Mouse (Mus musculus): Measurements from ENCODE around the gene Tmc6.
"Not testable (repeated sequence)": the region's sequence is repeated elsewhere in the genome, so short reads cannot be mapped to it uniquely, and the experiment has no call there.

Tmc6 gene

DNA sequence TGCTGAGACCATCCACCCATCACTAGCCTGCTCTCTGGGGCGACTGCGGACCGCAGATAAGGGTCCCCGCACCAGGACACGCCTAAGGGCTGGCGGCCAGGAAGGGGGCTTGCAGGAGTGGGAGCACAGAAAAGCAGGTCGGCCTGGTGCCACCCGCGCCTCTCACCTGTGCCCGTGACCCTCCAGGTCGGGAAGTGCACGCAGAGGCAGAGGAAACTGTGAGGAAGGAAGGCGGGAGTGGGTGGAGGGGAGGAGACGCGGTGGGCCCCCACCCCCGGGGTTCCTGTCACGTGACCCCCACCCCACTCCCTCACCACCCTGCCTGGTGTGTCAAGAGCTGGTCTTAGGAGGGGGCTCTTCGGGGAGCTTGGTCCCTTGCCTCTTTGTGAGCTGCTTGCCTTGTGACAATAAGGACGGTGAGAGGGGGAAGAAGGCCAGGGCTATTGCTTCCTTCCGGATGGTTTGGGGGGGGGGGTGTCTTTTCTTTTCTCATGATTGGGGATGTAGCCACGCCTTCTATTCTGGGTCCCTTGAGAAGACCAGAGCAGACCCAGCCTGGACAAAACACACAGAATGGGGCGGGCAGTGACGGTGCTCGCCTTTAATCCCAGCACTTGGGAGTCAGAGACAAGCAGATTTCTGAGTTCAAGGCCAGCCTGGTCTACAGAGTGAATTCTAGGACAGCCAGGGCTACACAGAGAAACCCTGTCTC is at the start of gene Tmc6, which contains the start of gene Tmc8:
TSS of gene Tmc6 (minus strand) at position 206 of the 712 bp plus-strand sequence.
TSS of gene Tmc8 (plus strand) at position 84 of the 712 bp plus-strand sequence.
- in situ Hi-C loops (cut with MboI, MseI), result loop anchor here (25.0 kb wide), 1 partner anchor 1370 kb away; the partner anchor contains the start of gene Rnf157

DNA sequence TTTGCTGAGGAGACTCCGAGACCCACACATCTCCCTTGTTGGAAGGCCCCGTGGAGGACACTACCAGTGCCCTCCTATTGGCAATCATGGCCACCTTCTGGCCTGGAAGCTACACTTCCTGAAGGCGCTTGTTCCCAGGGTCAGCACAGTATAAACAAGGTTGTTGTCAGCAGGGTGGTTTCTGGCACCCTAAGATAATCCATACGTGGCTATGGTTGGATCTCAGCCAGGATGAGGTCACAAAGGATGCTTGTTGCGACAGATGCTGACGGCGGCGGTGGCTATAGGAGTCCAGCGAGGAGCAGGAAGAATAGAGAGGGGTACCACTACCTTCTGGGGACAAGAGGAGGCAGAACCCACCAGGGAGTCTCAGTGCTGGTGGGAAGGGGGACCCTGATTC is 48.4 kb upstream of the Tmc6 start:
- in situ Hi-C loops (cut with MboI, MseI), result no loop called here

DNA sequence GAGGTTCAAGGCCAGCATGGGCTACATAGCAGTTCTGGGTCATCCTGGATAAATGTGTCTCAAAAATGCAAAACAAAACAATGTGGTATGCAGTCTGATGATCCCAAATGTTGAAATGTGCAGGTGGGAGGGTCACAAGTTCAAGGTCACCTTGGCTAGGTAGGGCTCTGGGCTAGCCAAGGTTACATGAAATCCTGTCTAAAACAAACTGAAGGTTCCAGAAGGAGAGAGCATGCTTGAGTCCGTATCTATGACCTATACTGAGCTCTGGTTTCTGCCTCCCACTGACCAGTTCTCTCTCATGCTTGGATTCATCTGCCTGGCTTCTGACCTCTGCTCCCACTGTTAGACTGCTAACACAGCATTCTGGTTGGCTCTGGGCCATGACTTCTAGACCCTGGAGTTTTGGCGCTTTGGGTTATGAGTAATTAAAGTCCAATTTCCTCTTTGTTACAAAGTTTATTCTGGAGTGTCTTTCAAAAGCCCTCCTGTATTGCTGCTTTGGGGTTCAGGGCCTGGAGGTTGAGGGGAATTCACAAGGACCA is 47.7 kb upstream of the Tmc6 start:
- in situ Hi-C loops (cut with MboI, MseI), result no loop called here

DNA sequence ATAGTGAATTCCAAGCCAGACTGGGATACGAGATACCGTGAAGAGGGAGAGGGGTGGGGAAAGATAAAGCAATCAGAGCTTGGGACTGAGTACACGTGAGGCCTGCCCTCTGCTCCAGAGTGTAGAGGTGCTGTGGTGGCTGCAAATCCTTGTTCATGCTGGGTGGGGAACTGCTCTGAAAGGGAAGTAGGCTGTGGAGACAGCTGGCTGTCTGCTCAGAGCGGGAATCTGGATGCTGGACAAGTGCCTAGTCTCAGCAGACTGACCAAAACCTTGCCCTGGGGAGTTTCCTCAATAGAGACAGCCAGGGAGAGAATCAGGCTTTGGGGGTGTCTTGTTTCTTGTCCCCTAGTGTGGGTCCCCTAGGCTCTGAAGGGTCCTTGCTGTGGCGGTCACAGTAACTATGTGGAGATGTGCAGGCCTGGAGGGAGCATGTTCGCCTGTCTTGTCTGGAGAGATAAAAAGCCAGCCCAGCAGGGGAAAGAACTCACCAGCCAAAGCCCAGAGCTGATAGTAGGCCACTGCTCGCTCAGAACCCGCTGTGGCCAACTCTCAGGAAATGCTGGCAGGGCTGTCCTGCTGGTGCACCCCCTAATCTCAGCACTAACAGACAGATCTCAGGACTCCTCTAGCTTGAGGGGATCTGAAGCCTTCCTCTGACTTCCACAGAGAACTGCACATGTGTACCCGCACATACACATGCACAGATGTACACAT is 47.0 kb upstream of the Tmc6 start:
- in situ Hi-C loops (cut with MboI, MseI), result no loop called here

DNA sequence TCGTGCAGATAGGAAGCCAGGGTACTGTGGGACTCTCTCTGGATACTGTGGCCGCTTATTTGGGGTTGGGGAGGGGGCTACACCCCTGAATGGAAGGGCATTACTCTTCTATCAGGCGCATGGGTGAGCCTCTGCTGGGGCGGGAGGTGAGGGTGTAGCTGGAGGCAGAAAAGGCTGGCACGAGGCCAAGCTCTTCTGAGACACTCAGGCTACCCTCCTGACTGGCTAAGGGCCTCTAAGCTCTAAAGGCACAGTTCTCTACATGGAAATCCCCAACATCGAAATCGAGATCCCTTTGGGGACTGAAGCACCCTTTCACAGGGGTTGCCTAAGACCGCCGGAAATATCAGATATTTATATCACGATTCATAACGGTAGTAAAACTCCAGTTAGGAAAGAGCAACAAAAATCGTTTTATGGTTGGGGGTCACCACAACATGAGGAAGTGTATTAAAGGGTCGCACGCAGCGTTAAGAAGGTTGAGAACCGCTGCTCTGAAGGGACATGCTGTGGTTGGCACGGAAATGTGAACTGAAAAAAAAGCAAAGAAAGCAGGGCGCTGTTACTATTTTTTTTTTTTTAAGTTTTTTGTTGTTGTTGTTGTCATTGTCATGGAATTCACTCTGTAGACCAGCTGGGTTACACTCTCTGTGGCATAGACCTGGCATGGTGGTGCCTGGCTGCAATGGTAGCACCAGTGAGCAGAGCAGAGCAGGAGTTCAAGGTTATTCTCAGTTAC is 46.3 kb upstream of the Tmc6 start:
- in situ Hi-C loops (cut with MboI, MseI), result no loop called here

DNA sequence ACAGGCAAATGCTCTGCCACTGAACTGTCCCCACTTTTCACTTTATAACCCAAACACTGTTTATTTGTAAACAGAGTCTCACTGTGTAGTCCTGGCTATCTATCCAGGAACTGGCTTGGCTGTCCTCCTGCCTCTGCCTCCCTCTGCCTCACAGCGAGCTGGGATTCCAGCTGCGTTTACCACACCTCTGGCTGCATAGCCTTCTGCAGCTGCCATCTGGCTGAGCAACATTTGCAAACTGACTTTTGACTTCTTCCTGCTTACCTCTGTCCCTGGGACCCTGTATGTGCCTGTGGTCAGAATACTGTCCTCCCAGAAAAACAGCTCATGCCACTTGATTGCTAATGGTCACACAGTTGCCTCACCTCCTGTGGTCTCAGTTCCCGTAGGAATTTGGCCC is 45.4 kb upstream of the Tmc6 start:
- in situ Hi-C loops (cut with MboI, MseI), result no loop called here

DNA sequence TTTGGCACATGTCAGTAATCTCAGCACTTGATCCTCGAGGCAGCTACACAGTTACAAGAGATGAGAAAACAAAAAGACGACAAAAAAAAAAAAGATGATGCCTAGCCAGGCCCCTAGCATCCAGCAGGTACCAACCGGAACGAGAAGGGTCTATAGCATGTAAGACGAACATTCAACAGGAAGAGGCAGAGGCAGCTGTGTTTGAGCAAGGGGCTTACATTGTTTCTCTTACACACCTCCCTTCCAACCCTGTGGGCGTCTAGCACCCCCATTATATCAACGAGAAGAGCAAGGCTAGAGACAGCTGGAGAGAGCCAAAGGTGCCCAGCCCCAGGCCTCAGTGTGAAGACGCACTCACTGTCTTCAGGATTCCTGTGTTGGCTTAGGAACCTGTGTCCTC is 44.9 kb upstream of the Tmc6 start:
- in situ Hi-C loops (cut with MboI, MseI), result no loop called here

DNA sequence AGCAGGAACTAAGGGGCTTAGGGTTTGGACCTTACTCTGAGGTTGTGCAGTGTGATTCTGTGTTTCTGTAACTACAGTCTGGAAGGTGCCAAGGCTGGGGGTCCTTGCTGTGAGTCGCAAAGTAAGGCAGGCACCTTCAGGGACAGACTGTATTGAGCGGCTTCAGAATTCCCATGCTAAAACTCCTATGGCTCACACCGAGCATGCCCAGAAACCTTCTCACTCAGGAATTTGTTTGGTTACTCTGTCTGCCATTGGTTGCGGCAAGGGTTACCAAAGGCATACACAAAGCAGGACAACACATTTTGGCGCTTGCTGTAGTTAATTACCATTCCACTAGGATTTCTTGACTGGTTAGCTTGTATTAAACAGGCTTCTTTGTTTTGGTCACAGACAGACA is 44.2 kb upstream of the Tmc6 start:
- in situ Hi-C loops (cut with MboI, MseI), result no loop called here

DNA sequence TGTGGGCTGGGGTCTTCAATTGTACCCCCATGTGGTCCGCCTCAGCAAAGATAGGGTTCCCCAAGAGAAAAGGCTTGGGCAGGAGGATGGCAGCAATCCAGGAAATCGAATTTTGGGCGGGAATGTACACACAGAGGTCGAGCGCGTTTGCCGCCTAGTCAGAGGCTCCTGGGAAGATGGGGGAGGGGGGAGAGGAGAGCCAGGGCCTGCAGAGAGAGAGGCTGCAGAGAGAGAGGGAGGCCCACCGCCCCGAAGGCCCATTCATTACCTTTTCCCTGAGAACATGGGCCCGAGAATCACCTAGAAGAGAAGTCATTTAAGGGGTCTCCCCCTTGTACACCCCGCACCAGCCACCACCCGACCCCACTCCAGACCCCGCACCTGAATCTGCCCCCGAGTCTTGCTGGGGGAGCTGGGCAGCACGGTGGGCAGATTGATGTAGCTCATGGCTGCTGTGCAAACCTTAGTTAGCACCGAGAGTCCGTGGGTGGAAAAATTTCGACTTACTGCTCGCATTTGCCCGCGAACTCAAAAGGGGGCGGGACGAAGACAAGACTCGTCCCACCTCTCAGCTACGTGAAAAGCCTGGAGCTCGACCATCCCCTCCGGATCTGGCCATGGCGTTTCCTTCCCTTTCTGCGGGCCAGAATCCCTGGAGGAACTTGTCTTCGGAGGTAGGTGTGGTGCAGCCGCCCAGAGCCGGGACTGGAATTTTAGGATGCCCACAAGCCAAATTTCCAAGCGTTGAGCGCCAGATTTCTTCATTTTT is 43.5 kb upstream of the Tmc6 start, which contains the start of the genes Afmid and Tk1:
TSS of gene Afmid (plus strand) at position 592 of the 769 bp plus-strand sequence.
TSS of gene Tk1 (minus strand) at position 760 of the 769 bp plus-strand sequence.
- in situ Hi-C loops (cut with MboI, MseI), result no loop called here

DNA sequence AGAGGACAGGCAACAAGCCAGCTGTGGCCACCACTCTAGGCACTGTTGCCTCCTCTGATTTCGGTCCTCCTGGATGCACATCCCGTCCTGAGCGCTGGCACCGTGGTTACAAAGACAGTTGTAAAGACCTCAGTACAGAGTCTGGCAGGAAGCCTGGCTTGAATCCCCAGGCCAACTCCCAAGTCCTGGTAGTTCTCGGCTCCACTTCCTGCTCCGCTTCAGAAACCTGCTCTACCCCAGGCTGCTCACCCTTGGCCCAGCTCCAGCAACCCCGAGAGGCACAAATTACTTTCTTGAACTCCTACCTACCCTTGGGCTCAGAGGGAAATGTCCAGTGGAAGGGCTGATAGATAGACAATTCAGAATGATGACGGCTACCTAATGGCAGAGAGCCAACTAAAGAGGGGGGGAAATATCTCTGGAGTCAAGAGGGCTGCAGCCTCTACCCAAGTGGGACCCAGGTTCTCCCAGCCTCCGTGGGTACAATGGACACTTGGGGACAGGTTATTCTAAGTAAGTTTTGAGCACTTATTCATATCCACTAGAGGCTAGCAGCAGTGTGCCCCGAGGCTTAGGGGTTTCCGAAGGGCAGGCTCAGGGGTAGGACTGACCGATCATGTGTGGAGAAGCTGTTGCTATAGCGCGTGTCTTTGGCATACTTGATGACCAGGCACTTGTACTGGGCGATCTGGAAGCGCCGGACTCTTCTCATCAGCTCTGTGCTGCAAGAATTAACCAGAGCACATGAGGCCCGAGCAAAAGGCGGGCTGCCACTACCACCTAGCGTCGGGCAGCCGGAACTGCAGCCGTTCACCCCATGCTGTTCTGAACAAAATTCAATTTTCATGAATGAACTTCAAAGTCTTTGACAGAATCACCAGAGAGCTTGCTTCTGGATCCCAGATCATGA is 42.3 kb upstream of the Tmc6 start:
- in situ Hi-C loops (cut with MboI, MseI), result loop anchor here (5.0 kb wide), 1 partner anchor 102 kb away; no protein-coding TSS in a partner anchor

DNA sequence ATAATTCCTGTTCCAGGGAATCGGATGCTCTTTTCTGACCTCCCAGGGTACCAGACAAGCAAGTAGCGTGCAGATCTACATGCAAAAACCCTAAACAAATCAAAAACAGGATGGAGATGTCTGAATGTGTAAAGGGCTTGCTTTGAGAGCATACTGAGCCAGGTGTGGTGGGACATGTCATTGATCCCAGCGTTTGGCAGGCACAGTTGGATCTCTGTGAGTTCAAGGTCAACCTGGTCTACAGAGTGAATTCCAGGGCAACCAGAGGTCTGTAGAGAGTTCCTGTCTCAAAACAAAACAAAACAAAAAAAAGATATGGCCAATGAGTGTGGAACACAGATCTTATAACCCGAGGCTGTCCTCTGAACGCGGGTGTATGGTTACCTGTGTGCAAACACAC is 41.4 kb upstream of the Tmc6 start:
- in situ Hi-C loops (cut with MboI, MseI), result loop anchor here (5.0 kb wide), 1 partner anchor 101 kb away; no protein-coding TSS in a partner anchor

DNA sequence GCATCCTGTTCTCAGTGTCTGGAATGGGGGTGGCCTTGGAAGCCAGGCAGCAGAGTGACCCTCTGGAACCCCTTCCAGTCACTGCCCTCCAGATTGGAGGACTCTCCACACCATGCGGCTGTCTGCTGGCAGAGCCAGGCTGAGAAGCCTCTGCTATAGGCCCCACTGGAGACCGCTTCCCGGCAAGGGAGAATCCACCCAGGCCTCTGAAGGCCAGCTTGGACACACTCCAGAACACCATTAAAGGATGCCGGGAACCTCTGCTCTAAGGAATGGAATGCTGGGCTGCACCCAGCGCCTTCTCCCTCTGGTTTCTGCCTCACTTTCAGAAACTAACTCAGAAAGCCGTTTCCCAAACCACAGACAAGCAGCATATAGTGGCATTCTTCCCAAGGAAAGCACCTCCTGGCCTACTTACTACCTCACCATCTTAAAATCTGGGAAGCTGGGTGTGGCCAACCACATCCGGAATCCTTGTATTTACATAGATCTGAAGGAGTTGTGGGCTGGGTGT is 40.8 kb upstream of the Tmc6 start:
- in situ Hi-C loops (cut with MboI, MseI), result loop anchor here (5.0 kb wide), 1 partner anchor 100 kb away; no protein-coding TSS in a partner anchor

DNA sequence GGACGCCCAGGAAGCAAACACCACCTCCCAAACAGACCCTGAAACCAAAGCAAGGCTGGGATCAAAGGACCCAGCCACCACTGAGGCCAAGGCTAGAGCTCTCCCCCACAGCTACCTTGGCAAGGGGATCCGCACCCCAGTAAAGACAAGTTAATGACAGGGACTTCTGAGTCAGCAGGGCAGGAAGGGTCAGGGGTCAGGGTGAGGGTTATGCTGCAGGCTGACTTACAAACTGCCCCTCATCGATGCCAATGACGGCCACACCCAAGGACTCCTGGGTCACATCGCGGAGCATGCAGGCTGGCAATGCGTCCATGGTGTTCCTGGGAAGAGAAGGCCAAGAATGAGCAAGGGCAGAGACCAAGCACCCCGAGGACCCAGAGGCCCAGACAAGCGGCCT is 39.9 kb upstream of the Tmc6 start:
- in situ Hi-C loops (cut with MboI, MseI), result loop anchor here (5.0 kb wide), 1 partner anchor 100 kb away; no protein-coding TSS in a partner anchor

DNA sequence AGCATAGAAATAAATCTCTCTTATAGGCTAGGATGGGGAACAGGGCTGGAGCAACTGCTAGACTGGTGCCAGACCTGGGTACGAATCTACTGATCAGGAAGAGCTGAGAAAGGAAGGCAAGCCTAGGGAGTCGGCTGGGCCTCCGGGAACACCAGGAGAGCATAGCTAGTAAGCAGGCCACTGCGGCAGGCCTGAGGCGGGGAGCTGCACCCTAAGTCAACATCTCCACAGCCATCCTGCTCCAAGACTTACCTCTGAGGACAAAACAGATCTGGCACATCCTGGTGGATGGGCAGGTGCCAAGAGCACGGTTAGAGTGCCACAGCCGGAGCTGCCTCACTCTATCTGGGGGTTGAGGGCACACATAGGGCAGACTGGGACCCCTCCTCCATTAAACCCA is 38.2 kb upstream of the Tmc6 start:
- in situ Hi-C loops (cut with MboI, MseI), result loop anchor here (5.0 kb wide), 1 partner anchor 98 kb away; no protein-coding TSS in a partner anchor

DNA sequence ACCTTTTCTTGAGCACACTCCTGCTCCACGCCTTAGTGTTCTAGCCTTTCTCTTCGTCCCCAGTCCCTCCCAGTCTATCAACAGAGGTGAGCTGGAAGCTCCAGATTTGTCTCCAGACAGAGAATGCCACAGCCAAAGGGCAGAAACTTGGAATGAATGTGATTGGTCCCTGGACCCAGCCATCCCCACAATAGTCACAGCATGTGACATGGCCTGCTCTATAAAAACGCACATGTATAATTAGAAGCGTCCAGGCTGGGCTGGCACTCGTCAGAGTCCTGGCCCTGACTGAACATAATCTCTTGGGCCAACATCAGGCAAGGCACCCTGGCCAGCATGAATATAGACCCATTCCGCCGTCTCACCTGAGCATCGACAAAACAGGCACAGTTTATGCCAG is 37.1 kb upstream of the Tmc6 start:
- in situ Hi-C loops (cut with MboI, MseI), result no loop called here

DNA sequence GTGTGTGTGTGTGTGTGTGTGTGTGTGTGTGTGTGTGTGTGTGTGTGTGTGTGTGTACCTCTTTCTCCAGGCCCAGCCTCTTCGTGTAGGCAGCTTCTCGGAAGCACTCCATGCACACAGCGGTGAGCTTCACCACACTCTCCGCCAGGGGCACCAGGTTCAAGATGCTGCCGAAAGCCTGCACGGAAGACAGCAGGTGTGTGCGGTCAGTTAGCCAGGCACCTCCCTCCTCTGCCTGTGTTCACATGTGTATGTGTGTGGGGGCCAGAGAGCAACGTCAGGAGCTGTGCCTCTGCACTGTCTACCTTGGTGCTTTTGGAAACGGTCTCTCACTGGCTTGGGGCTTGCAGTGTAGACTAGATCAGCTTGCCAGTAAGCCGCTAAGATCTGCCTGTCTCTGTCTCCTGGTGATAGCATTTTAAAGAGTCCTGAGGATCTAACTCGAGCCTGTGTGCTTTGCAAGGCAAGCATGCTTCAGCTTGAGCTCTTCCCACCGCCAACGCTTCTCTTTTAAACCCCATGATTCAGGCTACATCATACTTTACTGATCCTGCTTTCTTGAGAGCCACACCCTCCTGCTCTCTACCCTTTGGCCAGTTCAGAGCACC is 34.5 kb upstream of the Tmc6 start:
- in situ Hi-C loops (cut with MboI, MseI), result no loop called here

DNA sequence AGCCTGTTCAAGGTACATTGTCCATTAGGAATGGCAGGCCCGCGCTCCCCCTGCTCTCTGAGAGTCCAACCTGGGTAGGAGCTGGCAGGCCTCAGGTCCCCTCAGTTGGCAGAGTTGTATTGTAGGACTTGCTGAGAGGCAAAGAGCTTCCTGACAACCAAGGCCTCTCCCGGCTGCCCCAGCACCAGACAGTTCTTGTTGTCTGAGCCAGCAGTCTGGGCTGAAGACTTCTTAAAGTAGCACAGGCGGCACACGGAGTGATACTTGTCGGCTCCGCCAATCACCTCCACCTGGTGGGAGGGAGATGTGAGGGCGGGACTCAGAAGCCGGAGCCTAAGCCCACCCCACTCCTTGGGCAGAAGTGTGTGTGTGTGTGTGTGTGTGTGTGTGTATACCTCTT is 33.9 kb upstream of the Tmc6 start:
- in situ Hi-C loops (cut with MboI, MseI), result not testable (repeated sequence)

DNA sequence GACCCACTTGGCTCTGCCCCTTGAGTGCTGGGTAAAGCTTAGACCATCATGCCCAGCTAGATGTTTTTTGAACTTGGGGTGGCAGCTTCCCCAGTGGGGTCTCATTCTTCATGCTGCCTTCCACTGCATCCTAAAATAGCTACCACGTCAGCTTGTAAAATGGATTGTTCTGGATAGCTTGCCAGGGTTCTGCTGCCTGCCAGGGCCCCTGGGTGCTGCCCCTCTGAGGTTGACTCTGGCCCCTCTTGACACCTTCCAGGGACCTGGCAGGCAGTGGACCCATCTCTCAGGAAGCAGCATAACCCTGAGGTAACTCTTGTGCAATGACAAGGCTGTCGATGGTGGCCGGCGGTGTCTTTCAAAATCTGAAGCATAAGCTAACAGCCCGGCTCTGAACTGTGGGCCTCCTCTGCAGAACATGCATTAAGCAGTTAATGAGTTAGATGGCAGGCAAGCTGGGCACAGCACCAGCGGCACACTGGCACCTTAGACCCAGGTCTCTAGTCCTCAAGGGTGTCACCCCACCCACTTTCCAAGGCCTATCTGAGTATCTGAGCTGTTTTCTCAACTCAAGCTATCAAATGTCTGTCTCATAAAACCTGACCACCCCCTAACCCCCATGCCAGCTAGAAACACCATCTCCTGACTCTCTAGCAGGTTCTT is 32.8 kb upstream of the Tmc6 start:
- in situ Hi-C loops (cut with MboI, MseI), result loop anchor here (5.0 kb wide), 1 partner anchor 428 kb away; no protein-coding TSS in a partner anchor
